Comparison of ENCODE assay signal across 9 mouse cellular contexts in the genomic region with DNA sequence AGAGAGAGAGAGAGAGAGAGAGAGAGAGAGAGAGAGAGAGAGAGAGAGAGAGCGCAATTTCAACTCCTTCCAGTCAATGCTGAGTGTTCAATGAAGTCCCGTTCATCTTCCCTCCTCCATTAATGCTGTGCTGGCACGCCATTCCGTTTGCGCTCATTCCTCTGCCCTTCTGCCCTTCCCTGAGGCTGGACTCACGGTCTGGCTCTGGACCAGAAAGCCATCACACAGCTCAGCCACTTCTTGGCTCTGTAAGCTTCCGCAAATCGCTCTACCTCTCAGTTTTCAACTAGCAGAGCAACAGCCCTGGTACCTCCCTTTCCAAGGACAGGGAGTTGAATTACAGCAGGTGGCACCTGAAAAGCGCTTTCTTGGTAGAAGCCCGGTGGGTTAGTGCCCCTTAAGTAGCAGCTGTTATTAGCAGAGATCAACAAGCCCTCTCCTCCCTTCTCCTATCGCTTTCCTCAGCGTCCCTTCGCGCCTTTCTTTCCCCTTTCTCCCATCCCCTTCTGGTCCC. TPM values are rescaled to one million over a fixed set of nuclear protein-coding genes. Genes with fewer than 3 reads are reported as not detected.
DNase-seq lines count a peak whose midpoint lies in the region; ATAC-seq and TF ChIP-seq lines count a peak whose summit lies in the region.
"Had no signal": no experiment of that assay in that cellular context is flagged by ENCODE, and none has a peak within 500 bp of the region (broad histone marks: within the 10 kb centered on the region; RNA-seq: fewer than 3 reads in every experiment).

No protein-coding gene starts in this region.

- H3K4me1 ChIP-seq in ES-Bruce4 (ENCODE audit: control insufficient read depth, insufficient read depth, low read length): no peaks in the 10 kb centered on the region
- H3K4me1 ChIP-seq in midbrain, embryonic 13.5 days (replicated peaks): peaks cover 18% of the 10 kb centered on the region

- H3K27me3 ChIP-seq in ES-Bruce4 (ENCODE audit: control insufficient read depth, insufficient read depth, low read length, poor library complexity, severe bottlenecking): no peaks in the 10 kb centered on the region; the same call in 1 of the 2 replicates
- peaks cover 47% of the 10 kb centered on the region for H3K27me3 ChIP-seq in midbrain, embryonic 13.5 days

- TF ChIP-seq POLR2A in ES-Bruce4 (IDR thresholded peaks at IDR 0.05; ENCODE audit: insufficient read depth, low read length): no peak

- intact Hi-C loops in heart, postnatal 10 days (cut with DNase I): loop anchor here (10.0 kb wide), 1 partner anchor 106 kb away; a partner anchor contains a TSS

- no peak overlapping the region for H3K27ac ChIP-seq in ES-Bruce4 (ENCODE audit: insufficient read depth, low read length)
- H3K27ac ChIP-seq in midbrain, embryonic 13.5 days: no peak overlapping the region

- no peaks in the 10 kb centered on the region for H3K36me3 ChIP-seq in ES-Bruce4 (ENCODE audit: control insufficient read depth, insufficient read depth, low read length, poor library complexity, severe bottlenecking)
- no peaks in the 10 kb centered on the region for H3K36me3 ChIP-seq in midbrain, embryonic 13.5 days

- no peak for ATAC-seq in midbrain, embryonic 13.5 days

- peak overlapping the region; percentile 50 for H3K4me3 ChIP-seq in ES-Bruce4 (ENCODE audit: low read depth, low read length)
- H3K4me3 ChIP-seq in midbrain, embryonic 13.5 days (replicated peaks): peak overlapping the region; percentile 37

- TF ChIP-seq EP300 in ES-Bruce4 (IDR thresholded peaks at IDR 0.05; ENCODE audit: insufficient read depth, low read depth, low read length): no peak

- TF ChIP-seq CTCF in ES-Bruce4 (IDR thresholded peaks at IDR 0.05; ENCODE audit: low read depth, low read length): no peak

- DNase-seq in brain, adult 2 months (ENCODE audit: low read depth, low spot score): peak; percentile 35
- DNase-seq in heart, postnatal 10 days: peak; percentile 17 to 25
- DNase-seq in kidney, postnatal 4 days: peak; percentile 40 to 53
- no peak for DNase-seq in thymus, adult 18-20 months
- DNase-seq in thymus, postnatal 36 days: no peak
- no peak for DNase-seq in right cerebral cortex, postnatal 14 days

- H3K9ac ChIP-seq in ES-Bruce4 (ENCODE audit: low read depth, poor library complexity, severe bottlenecking): 0 out of 2 replicates have a peak overlapping the region, but pooled peaks have one; percentile 4
- no peak overlapping the region for H3K9ac ChIP-seq in midbrain, embryonic 13.5 days (replicated peaks)

- peaks cover 6% of the 10 kb centered on the region for H3K9me3 ChIP-seq in ES-Bruce4 (replicated peaks; ENCODE audit: control insufficient read depth, insufficient read depth, low read length, poor library complexity, severe bottlenecking)
- H3K9me3 ChIP-seq in midbrain, embryonic 13.5 days: no peaks in the 10 kb centered on the region

- 1% methylated on average over 13 of the region's 14 CpGs for WGBS in midbrain, embryonic 13.5 days

- H3K4me2 ChIP-seq in midbrain, embryonic 13.5 days (replicated peaks): peak overlapping the region; percentile 53

RNA-seq across cellular contexts. Expression of a gene that starts 0.6 kb away (rescaled TPM):
- 5.5 and 6.1 TPM in 2 replicates for polyA plus RNA-seq in ES-Bruce4 (2011; ENCODE audit: insufficient read depth, insufficient read length, low read depth, missing spikeins)
- total RNA-seq in heart, postnatal 10 days (2021): under 1 TPM; 0.19 to 0.45 TPM
- 27.5 and 29.1 TPM in 2 replicates for polyA plus RNA-seq in midbrain, embryonic 13.5 days (2015; fragmentation: Nextera tagmentation; extraction: Ambion mirVana)

RNA-seq across cellular contexts. Expression of a gene that starts 2.5 kb away (rescaled TPM):
- not detected in 2 replicates for polyA plus RNA-seq in ES-Bruce4 (2011; ENCODE audit: insufficient read depth, insufficient read length, low read depth, missing spikeins)
- total RNA-seq in heart, postnatal 10 days (2021): not detected
- polyA plus RNA-seq in midbrain, embryonic 13.5 days (2015; fragmentation: Nextera tagmentation; extraction: Ambion mirVana): not detected in 2 replicates
- total RNA-seq: left cerebral cortex, postnatal 36 days had no signal

RNA-seq across cellular contexts. Expression of a gene that starts 27.6 kb away (rescaled TPM):
- polyA plus RNA-seq in ES-Bruce4 (2011; ENCODE audit: insufficient read depth, insufficient read length, low read depth, missing spikeins): not detected in 2 replicates
- total RNA-seq in heart, postnatal 10 days (2021): under 1 TPM; 0.07 to 0.12 TPM
- not detected in 2 replicates for polyA plus RNA-seq in midbrain, embryonic 13.5 days (2015; fragmentation: Nextera tagmentation; extraction: Ambion mirVana)

RNA-seq across cellular contexts. Expression of a gene that starts 56.2 kb away (rescaled TPM):
- not detected in 2 replicates for polyA plus RNA-seq in ES-Bruce4 (2011; ENCODE audit: insufficient read depth, insufficient read length, low read depth, missing spikeins)
- under 1 TPM; 0.30 to 0.38 TPM for total RNA-seq in heart, postnatal 10 days (2021)
- polyA plus RNA-seq in midbrain, embryonic 13.5 days (2015; fragmentation: Nextera tagmentation; extraction: Ambion mirVana): not detected in 2 replicates

Comparison
In these comparisons a context has a peak if more than half of its experiments do, and no peak if none do; other contexts are left out.
1. DNase-seq: peak in brain, adult 2 months (single experiment), heart, postnatal 10 days (2 of 2) and kidney, postnatal 4 days (2 of 2); none in thymus, adult 18-20 months (0 of 2), thymus, postnatal 36 days (0 of 2) and right cerebral cortex, postnatal 14 days (single experiment).